ENCODE assay signal across 8 mouse cellular contexts in the genomic region with DNA sequence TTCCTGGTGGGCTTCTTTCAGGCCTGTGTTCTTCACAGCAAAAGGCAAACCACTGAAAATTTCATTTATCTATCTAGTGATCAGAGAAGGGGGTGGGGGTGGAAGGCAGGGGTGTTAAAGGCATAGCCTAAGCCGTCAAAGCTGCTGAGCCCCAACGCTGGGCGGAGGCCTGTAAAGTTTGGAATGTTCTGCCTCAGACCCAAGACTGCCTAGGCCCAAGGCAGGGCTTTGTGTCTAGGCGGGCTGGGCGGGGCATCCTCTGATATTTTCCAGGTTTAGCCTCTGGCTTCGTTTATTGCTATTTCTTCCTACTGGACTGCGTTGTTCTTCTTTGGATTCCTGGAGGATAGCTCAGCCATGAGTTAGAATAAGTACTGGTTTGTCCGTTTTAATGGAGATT. TPM values are rescaled to one million over a fixed set of nuclear protein-coding genes. Genes with fewer than 3 reads are reported as not detected.
DNase-seq lines count a peak whose midpoint lies in the region.

No protein-coding gene starts in this region.

- intact Hi-C loops in left cerebral cortex, postnatal 36 days (cut with DNase I): no loop called here

- DNase-seq in 3T3-L1 (ENCODE audit: low read depth, low spot score): peak; percentile 91
- peak; percentile 22 for DNase-seq in embryo, embryonic 11.5 days (ENCODE audit: low read depth, low spot score)
- DNase-seq in heart, adult 8-10 months (ENCODE audit: low spot score): peak; percentile 65
- DNase-seq in kidney, adult 9 months: peak; percentile 29
- peak; percentile 41 for DNase-seq in lung, postnatal 25 days (ENCODE audit: low spot score)
- peak; percentile 53 to 67 for DNase-seq in urinary bladder, postnatal 36 days (ENCODE audit: low spot score in 2 of 2)
- no peak for DNase-seq in layer of hippocampus, postnatal 14 days (ENCODE audit: low spot score in 2 of 2)
- no peak for DNase-seq in left cerebral cortex, postnatal 36 days (ENCODE audit: low spot score in 2 of 2)

RNA-seq across cellular contexts. Expression of a gene that starts 0.3 kb away (rescaled TPM):
- total RNA-seq in heart, adult 8-10 months (2022): 10 to 100 TPM; 15.1 to 19.7 (median 17.4) TPM
- total RNA-seq in layer of hippocampus, postnatal 14 days (2021): 10 to 100 TPM; 13.8 to 14.1 TPM
- total RNA-seq in left cerebral cortex, postnatal 36 days (2021): 10 to 100 TPM; 17.6 to 21.0 TPM

RNA-seq across cellular contexts. Expression of a gene that starts 56.9 kb away (rescaled TPM):
- not detected for total RNA-seq in heart, adult 8-10 months (2022)
- total RNA-seq in layer of hippocampus, postnatal 14 days (2021): 10 to 100 TPM; 10.1 to 11.3 TPM
- total RNA-seq in left cerebral cortex, postnatal 36 days (2021): 10 to 100 TPM; 63.2 to 64.3 TPM

Comparison
In these comparisons a context has a peak if more than half of its experiments do, and no peak if none do; other contexts are left out.
1. DNase-seq: peak in 3T3-L1 (single experiment), embryo, embryonic 11.5 days (single experiment), heart, adult 8-10 months (single experiment), kidney, adult 9 months (single experiment), lung, postnatal 25 days (single experiment) and urinary bladder, postnatal 36 days (2 of 2); none in layer of hippocampus, postnatal 14 days (0 of 2) and left cerebral cortex, postnatal 36 days (0 of 2).
2. RNA of a gene that starts 56.9 kb away (total RNA-seq): 63.2 to 64.3 TPM in left cerebral cortex, postnatal 36 days and 10.1 to 11.3 TPM in layer of hippocampus, postnatal 14 days; not detected in heart, adult 8-10 months; every median in the first group is over 10 times any median in the second.